Mouse (Mus musculus): Measurements from ENCODE around the gene Atp11a.

Gene Atp11a

DNA sequence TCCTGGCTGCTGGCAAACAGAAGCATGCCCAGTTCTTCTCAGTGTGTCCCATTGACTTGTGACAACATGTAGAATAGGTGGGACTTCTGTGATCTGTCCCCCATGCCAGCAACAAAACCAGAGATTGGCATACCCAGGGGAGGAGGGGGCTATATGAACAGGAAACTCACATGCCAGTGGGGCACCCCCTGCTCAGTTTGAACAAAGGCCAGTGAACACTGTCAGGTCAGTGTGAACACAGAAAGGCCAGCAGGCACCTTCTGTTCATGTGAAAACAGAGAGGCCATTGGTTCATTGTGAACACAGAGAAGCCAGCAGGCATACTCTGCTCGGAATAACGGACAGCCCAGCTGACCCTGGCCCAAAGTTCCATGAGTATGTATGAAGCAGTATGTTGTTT is 52.7 kb downstream of the Atp11a start:
- no peak for DNase-seq (ENCODE audit: extremely low read depth, low read depth, low spot score)

- DNase-seq (ENCODE audit: extremely low read depth, low read depth, low spot score): no peak
These were observed 54.4 kb downstream of the Atp11a start for GRCm38 (mm10) chr8:12811231-12811630.

- DNase-seq (ENCODE audit: extremely low read depth, low read depth, low spot score): peak; percentile 80
These were observed 59.6 kb downstream of the Atp11a start for GRCm38 (mm10) chr8:12816412-12816811.

GRCm38 (mm10) chr8:12822892-12823291 is 66.1 kb downstream of the Atp11a start:
- DNase-seq (ENCODE audit: extremely low read depth, low read depth, low spot score): no peak

DNA sequence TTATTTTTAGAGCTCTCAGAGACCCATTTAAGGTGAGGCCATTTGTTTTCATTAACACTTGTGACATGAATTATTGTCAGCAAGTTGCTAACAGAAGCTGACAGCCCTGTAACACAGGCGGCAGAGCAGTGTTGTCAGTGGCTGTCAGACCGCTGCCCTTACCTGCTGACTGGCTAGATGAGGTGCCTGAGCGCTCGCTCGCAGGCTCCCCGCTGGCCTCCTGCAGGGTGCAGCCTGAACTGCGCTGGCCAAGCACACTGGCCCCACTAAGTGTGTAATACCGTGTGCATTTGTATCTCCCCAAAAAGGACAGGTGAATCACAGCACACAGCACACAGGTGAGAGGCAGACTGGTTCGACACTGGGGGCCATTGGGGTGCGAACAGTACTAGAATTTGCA is 67.7 kb downstream of the Atp11a start:
- DNase-seq (ENCODE audit: extremely low read depth, low read depth, low spot score): no peak

DNA sequence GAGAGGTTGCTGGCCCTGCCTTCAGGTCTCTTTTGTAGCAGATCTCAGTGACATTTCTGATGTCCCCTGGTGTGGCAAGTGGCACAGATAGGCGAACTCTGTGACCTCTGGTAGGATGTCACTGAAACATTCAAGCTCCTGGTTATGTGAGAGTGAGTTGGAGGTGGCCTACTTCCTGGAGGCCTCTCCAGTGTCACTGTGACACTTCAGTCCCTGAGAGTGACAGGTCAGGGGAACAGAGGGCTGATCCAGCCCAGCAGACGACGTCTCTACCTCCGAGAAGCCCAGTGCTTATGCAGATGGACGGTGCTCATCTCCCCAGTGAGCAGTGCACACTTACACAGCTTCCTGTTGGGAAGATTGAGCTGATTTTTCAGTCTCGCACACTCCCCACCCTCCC is 68.4 kb downstream of the Atp11a start:
- DNase-seq (ENCODE audit: extremely low read depth, low read depth, low spot score): no peak

GRCm38 (mm10) chr8:12825686-12826237 is 68.9 kb downstream of the Atp11a start:
- DNase-seq (ENCODE audit: extremely low read depth, low read depth, low spot score): peak; percentile 31

DNA sequence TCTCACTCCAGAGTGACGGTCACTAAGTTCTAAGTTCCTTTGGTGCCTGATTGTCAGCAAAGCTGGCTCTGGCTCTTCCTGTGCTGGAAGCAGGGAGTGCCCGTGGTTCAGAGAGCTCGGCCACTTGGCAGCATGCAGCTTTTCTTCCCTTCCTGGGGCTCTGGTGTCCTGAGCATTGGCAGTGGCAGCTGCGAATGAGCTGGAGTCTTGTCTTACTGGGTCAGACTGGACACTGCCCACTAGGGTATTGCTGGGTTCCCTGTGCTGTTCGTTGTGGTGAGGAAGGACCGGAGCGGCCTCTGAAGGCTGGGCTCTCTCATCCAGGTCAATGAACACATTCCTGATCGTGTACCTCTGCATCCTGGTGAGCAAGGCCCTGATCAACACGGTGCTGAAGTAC is 70.3 kb downstream of the Atp11a start:
- no peak for DNase-seq (ENCODE audit: extremely low read depth, low read depth, low spot score)

- DNase-seq (ENCODE audit: extremely low read depth, low read depth, low spot score): no peak
These were observed 71.5 kb downstream of the Atp11a start for GRCm38 (mm10) chr8:12828298-12828697.

DNA sequence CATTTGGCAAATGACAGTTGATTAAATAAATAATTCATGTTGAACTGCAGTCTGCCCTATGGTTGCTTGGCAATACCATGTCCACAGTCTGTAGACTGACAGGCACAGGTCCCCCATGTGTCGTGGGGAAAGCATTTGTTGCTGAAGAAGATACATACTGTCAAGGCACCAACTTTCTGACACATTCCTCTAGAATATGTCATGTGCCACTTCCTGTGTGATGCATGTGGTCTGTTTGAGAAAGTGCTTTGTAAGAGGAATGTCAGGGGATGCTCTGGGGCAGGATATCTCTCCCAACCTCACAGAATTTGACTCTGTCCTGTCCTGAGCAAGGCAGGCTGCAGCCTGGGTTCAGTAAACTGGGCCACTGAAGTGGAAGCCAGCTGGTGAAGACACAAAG is 72.6 kb downstream of the Atp11a start:
- no peak for DNase-seq (ENCODE audit: extremely low read depth, low read depth, low spot score)

GRCm38 (mm10) chr8:12831659-12832589 is 75.1 kb downstream of the Atp11a start:
- no peak for DNase-seq (ENCODE audit: extremely low read depth, low read depth, low spot score)

GRCm38 (mm10) chr8:12833616-12834015 is 76.8 kb downstream of the Atp11a start:
- no peak for DNase-seq (ENCODE audit: extremely low read depth, low read depth, low spot score)

DNA sequence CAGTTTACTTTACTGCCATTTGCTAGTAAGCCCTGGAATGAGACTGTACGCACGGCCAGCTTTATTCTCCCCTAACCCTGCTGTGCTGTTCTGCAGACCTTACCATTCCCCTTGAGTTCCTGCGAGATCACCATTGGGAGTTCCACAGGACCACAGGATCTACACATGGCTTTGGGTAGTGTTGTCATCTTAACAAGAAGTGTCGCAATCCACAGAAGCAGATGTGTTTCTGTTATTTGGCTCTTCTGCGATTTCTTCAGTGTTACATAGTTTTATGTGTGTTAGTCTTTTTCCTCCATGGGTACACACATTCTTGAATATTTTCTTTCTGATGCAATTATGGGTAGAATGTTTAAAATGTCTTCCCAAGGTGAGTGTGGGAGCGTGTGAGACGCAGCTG is 84.0 kb downstream of the Atp11a start:
- DNase-seq (ENCODE audit: extremely low read depth, low read depth, low spot score): no peak

DNA sequence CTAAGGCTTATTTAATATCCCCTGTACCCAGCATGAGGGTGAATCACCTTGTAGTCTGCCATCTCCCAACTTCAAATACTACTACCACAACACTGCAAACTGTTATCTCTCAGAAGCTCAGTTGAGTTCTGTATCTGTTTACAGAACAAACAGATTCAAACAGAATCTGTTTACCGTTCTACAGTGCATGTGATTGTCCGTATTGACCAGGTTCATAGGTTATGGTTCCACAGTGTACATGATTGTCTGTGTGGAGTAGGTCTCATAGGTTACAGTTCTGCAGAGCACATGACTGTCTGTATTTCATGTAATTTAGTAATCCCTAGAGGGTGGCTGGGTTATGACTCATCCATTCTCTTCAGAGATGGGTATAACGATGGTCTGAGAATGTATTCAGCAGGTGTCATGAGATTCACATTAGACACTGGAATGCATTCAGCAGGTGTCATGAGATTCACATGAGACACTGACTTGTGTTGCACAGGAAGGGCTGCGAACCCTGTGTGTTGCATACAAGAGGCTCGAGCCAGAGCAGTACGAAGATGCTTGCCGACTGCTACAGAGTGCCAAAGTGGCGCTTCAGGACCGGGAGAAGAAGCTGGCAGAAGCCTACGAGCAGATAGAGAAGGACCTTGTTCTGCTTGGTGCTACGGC is 85.7 kb downstream of the Atp11a start:
- no peak for DNase-seq (ENCODE audit: extremely low read depth, low read depth, low spot score)

- DNase-seq (ENCODE audit: extremely low read depth, low read depth, low spot score): no peak
These were observed 87.6 kb downstream of the Atp11a start for GRCm38 (mm10) chr8:12844347-12844950.

- no peak for DNase-seq (ENCODE audit: extremely low read depth, low read depth, low spot score)
These were observed 89.6 kb downstream of the Atp11a start for GRCm38 (mm10) chr8:12846447-12846846.

GRCm38 (mm10) chr8:12851241-12851640 is 94.4 kb downstream of the Atp11a start:
- DNase-seq (ENCODE audit: extremely low read depth, low read depth, low spot score): no peak

DNA sequence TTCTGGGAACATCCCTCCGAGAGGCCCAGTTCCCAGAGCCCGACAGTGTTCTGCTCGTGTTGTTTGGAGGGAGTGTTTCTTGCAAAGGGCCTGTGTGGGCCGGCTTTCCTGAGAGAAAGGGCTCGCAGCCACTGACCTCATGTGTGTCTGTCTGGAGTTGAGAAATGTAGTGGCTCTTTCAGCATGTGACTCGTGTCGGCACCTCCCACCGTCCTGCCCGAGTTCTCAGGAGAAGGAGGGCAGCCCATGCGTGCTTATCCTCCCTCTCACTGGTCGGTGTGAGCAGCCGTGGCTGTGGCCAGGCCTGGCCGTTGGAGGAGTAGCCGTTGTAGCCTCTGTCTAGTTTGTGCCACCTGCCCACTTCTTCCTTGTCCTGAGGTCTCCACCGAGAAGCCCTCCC is 99.2 kb downstream of the Atp11a start:
- DNase-seq (ENCODE audit: extremely low read depth, low read depth, low spot score): no peak

DNA sequence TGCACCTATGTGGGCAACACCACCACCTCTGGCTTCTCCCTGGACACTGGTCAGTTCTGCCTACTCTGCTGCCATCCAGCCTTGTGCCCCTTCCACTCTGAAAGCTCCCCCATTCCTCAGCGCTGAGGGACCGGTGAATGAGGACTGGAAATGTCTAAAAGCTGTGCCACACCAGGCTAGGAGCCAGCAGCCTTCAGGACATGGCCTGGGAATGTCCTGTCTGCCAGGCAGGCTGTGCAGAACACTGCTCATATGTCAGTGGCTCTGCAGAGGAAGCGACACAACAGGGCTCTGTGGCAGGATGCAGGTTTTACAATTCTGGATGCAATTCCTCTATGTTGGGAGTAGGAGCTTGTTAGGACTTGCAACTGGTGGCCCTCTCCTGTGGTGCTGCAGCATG is 106.2 kb downstream of the Atp11a start:
- no peak for DNase-seq (ENCODE audit: extremely low read depth, low read depth, low spot score)

DNA sequence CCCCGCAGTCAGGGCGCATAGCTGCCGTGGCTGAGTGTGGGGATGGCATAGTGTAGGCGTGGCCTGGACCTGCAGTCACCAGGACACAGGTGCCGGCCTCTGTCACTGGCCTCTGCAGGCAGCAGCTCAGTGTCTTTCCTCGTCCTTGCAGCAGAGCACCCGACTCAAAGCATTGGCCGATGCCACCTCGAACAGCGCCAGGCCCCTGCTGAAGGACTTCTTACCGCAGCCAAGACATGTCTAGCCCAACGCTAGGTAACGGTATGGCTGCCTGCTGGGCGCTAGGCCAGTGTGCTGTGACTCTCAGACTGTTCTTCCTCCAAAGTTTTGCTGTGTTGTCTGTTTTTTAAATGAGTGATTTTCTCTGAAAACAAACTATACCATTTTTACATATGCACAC is 106.8 kb downstream of the Atp11a start:
- no peak for DNase-seq (ENCODE audit: extremely low read depth, low read depth, low spot score)

- no peak for DNase-seq (ENCODE audit: extremely low read depth, low read depth, low spot score)
These were observed 109.0 kb downstream of the Atp11a start for GRCm38 (mm10) chr8:12865790-12866189.

GRCm38 (mm10) chr8:12869661-12870060 is 112.8 kb downstream of the Atp11a start:
- no peak for DNase-seq (ENCODE audit: extremely low read depth, low read depth, low spot score)
